Mouse (Mus musculus) lung, postnatal 14 days (tissue): ENCODE measurements around the gene Myadml2.
"Not testable (repeated sequence)": the region's sequence is repeated elsewhere in the genome, so short reads cannot be mapped to it uniquely, and the experiment has no call there.

Source experiments
- DNase-seq: peaks from one replicate; pipeline ENCODE4 v3.0.0; 2021

The Myadml2 gene

DNA sequence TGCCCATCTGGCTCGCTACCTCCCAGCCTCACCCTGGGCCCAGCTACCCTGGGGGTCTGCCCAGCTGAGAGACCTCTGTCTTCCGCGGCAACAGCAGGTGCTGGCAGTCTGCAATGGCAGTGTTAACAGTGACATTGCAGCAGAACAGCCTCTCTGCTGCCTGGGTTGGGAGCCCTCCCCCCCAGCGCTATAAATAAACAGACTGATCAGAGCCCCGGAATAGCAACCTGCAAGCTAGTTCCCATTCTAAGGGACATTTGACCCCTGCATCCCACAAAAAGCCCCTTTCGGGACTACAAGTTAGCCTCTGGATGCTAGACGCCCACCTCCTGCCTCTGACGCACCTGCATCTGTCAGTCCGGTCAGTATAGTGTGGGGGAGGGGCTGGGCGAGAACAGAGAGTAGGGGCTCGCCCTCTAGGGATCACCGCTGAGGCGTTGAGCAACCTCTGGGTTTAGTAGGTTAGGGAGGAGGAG lies at the start of gene Myadml2:
Gene Myadml2, minus strand, starts transcription at position 158 of the 476 bp plus-strand sequence.
- DNase-seq: no peak

DNA sequence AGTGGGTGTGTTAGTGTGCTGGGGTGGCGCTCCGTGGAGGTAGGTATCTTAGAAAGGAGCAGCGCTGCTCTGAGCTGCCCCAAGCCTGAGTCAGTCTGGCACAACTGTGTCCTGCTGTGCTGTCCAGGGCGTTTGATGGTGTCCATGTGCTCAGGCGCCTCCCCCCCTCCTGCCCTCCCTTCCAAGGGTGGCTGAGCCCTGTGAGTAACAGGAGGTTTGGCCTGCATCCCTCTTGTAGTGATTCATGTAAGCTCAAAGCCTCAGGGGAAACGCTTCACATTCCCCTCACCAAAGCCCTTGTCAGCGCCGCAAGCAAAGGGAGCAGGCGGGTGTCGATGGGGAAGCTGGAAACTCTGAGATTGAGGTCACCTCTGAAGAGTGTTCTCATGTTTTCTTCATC lies 49.8 kb upstream of the Myadml2 start:
- peak; percentile 54 for DNase-seq

DNA sequence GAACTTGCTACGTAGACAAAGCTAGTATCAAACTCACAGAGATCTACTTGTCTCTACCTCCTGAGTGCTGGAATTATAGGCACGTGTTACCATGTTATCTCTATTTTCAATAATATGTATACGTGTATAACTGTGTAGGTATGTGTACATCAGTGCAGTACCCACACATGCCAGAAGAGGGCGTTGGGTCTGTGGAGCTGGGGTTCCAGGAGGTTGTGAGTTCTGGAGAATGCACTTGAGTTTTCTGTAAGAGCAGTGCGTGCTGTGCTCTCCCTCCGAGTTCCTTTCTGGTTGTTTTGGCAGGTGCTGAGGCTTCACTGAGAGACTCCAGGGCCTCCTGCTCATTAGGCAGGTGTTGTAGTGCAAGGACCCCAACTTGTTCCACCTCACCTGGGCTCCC lies 48.6 kb upstream of the Myadml2 start:
- DNase-seq: no peak

DNA sequence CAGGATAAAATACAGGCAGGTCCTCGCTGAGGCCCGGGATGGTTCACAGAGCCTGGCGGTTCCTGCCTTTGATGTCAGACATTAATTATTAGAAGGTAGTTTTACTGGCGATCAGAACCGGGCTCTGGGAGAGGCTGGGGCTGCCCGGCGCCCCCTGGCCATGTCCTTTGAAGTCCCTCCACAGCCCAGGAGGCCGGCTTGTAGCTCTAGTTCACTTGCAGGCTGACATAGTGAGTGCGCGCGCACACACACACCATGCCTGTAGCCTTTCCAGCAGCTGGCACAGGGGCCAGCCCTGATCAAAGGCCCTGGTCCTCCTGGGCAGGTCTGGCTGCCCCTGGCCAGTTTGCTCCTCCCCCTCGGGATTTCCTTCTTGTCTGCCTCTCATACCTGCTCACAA lies 47.7 kb upstream of the Myadml2 start:
- DNase-seq: no peak

GRCm38 (mm10) chr11:120695184-120695583 lies 47.2 kb upstream of the Myadml2 start:
- peak; percentile 54 for DNase-seq

DNA sequence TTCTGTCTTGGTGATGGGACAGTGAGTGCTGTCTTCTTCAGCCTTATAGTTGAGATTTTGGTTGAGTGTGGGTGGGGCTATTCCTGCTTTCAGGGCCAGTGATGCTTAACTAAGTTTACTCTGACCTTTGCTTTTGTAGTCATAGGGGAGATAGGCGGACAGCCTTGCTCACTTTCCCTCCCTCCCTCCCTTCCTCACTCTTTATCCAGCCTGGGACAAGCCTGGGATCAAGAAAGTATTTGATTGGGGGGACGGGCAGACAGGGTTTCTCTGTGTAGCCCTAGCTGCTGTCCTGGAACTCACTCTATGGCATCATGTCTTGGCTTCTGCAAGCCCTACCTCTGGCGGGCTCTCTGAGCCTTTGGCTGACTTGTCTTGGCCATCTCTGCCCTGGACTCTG lies 45.5 kb upstream of the Myadml2 start:
- no peak for DNase-seq

DNA sequence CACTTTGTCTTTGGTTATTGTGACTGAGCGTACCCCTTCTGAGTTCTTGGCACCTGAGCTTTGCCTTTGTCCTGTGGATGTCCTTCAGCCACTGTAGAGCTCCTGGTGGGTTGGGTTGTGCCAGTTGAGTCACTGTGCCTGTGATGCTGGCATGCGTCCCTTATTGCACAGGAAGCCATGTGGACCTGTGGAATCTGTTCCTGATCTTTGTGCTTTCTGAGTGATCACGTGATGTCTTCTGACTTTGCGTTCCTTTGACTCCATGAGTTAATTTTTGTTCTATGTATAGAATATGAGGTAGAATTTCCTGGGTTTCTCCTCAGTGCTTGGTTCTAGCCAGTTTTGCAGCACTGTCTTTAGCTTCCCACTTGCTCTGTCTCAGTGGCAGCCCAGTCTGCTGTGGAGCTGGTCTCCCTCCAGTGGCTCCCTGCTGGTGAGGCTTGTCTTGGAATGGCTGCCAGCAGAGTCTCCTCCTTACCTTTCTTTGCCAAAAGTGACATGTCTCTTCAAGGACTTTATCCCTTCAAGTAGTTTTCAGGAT lies 44.6 kb upstream of the Myadml2 start:
- DNase-seq: peak; percentile 36

- DNase-seq: no peak
Measured at GRCm38 (mm10) chr11:120689365-120689764, 41.4 kb upstream of the Myadml2 start.

GRCm38 (mm10) chr11:120686650-120687272 lies 38.8 kb upstream of the Myadml2 start:
- peak; percentile 56 for DNase-seq

GRCm38 (mm10) chr11:120684660-120685059 lies 36.7 kb upstream of the Myadml2 start:
- DNase-seq: peak; percentile 44

- DNase-seq: no peak
Measured at GRCm38 (mm10) chr11:120684086-120684485, 36.1 kb upstream of the Myadml2 start.

GRCm38 (mm10) chr11:120683536-120683935 lies 35.6 kb upstream of the Myadml2 start:
- DNase-seq: no peak

DNA sequence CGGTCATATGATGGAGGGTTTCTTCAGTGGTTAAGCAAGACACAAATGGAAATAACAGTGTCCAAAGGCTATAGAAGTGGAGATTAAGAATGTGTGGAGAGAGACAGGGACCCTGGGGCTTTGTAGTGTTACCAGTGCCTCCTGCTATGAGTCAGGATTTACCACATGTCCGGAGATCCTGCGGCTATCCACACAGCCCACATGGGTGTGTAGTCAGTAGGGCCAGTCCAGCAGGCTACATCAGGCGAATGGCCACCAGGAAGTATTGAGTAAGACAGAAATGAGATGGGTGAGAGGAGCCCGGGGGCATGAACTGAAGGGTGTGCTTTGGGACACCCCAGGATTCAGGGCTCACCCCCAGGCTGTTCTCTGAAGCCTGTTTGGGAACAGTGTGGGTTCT lies 34.7 kb upstream of the Myadml2 start:
- DNase-seq: no peak

DNA sequence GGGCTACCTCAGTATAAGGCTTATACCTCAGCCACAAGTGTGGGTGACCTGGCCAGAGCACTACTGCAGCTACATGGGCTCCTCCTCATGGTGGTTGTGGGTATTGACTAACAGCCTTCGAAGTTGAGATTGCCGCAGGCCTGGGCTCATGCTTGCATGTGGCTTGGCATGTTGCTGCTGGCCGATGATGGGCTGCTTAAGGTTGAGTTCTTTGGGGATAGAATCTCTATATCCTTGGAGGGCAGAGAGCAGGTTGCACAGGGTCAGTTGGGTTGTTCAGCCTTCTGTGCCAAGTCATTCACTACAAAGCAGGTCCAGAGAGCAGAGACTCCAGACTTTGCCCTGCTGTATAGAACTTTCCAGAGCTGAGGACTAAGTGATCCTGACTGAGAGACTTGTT lies 32.0 kb upstream of the Myadml2 start:
- DNase-seq: peak; percentile 43

DNA sequence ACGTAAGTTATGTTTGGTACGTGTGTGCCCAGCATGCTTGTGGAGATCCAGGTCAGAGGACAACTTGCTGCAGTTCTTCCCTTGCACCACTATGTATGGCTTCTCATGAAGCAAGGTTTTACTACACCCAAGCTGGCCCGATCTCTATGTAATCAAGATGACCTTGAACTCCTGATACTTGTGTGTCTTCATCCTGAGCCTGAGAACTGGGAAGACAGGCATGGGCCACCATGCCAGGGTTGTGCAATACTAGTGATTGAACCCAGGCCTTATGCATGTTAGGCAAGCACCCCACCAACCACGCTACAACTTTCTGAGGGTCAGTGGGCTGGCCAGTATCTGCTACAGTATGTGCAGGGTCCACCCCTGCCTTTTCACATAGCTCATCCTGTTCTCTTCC lies 29.0 kb upstream of the Myadml2 start:
- no peak for DNase-seq

- not testable (repeated sequence) for DNase-seq
Measured at GRCm38 (mm10) chr11:120675875-120676274, 27.9 kb upstream of the Myadml2 start.

DNA sequence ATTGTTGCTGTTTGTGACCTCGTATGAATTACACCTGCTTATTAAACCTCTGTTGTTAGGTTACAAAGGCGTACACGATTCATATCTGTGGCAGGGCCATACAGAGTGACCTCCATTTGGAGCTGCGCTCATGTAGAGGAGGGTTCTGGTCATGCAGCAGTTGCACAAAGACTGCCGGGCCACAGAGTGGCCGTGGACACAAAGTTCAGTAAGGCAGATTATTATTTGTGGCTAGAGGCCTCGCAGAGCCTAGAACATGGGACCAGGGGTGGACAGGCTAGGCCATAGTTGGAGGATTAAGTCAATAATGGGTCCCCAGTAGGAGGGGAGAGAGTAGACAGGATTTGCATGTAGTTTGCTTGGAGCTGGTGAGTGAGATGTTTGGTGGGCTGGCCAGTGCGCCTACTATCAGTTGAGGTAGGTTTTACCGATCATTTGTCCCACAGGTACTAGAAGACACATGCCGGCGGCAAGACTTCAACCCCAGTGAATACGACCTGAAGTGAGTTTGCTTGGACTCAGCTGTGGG lies 25.7 kb upstream of the Myadml2 start:
- no peak for DNase-seq

- peak; percentile 96 for DNase-seq
Measured at GRCm38 (mm10) chr11:120672687-120673593, 25.0 kb upstream of the Myadml2 start, which contains the start of gene Aspscr1. TSS of gene Aspscr1 (plus strand) at chr11:120672973.

DNA sequence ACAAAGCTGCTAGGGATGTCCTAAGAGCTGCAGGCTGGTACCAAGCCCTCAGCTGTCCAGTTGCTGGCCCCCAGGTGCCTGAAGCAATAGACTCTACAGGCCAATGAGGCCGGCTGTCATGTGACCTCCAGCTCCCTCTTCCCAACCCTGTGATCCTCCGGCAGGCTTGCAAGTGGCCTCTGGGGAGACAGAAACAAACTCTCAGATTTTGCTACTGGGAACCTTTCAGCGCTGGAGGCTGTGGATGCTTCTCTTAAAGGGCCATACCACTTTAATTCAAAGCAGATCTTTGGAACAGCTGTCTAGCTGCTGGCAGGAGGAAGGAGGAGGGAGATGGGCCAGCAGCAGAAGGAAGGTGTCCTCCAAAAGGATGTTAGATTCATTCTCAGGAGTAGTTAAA lies 18.7 kb upstream of the Myadml2 start:
- no peak for DNase-seq

- peak; percentile 61 for DNase-seq
Measured at GRCm38 (mm10) chr11:120665406-120665805, 17.4 kb upstream of the Myadml2 start.

DNA sequence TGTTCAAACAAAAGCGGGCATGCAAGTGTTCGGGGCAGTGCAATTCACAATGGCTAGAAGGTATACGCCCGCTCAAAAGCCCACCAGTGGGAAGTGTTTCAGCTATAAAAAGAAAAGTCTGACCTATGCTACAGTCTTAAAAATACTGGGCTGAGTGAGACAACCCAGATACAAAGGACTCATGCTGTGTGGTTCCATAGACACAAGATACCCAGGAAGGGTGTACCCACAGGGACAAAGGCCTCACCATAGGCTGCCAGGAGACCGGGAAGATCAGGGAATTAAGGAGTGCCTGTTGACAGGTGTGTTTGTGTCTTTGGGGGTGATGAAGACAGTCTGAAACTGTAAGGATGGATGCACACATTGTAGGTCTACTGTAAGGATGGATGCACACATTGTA lies 15.8 kb upstream of the Myadml2 start:
- no peak for DNase-seq

- DNase-seq: no peak
Measured at GRCm38 (mm10) chr11:120662759-120663158, 14.8 kb upstream of the Myadml2 start.

DNA sequence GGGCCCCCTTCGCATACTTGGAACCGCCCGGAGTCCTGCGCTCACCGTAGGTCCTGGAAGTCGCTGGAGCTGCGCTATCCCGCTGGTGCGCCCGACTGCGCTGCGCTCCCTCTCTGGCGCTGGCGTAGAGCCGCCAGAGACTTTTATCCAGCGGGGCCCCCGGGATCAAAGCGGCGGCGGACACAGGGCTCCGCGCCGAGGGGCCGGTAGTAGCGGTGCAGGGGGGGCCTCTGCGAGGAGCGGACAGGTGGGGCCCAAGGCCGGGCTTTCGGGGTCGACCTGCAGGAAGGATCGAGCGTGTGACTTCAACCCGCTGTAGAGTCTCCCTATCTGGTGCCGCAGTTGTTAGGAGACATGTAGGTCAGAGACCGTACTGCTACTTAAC lies 13.1 kb upstream of the Myadml2 start, which contains the start of gene Notum:
Gene Notum, minus strand, starts transcription at position 100 of the 385 bp plus-strand sequence.
- DNase-seq: no peak
